Mouse (Mus musculus): ENCODE measurements around the gene Olfr315. TPM values are rescaled to one million over a fixed set of nuclear protein-coding genes. Genes with fewer than 3 reads are reported as not detected.
"Not testable (repeated sequence)": the region's sequence is repeated elsewhere in the genome, so short reads cannot be mapped to it uniquely, and the experiment has no call there.

Gene Olfr315
- polyA plus RNA-seq (2015; fragmentation: Nextera tagmentation; extraction: Ambion mirVana): not detected in 2 replicates

DNA sequence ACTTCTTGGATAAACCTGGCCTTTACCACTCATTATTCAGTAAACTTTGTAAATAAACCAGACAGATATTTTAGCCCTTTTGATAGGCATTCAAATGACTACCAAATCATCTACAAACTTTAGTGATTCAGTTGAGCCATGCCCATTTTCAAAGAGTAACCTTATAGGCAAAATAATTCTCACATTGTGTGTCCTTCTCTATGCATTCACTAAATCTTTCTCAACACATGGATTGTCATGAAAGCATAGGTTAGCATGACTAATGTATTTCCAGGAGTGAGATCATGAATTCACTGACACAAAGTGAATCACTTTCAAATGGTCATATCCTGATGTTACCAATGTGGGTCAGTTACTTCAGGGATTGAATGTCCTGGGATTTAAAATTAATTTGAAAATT, at the start of gene Olfr315:
Olfr315 (plus strand) TSS at position 301 of the 400 bp plus-strand sequence.
- no peak within 1 kb of the TSS for H3K9ac ChIP-seq (replicated peaks)
- H3K4me2 ChIP-seq (replicated peaks): no peak within 1 kb of the TSS
- no peak for ATAC-seq (replicated peaks)
- no peaks in the 10 kb centered on the region for H3K36me3 ChIP-seq
- no peak within 1 kb of the TSS for H3K4me3 ChIP-seq
- no peaks in the 10 kb centered on the region for H3K4me1 ChIP-seq
- no peak within 1 kb of the TSS for H3K27ac ChIP-seq (replicated peaks)
- no peaks in the 10 kb centered on the region for H3K9me3 ChIP-seq
- H3K27me3 ChIP-seq: no peaks in the 10 kb centered on the region

DNA sequence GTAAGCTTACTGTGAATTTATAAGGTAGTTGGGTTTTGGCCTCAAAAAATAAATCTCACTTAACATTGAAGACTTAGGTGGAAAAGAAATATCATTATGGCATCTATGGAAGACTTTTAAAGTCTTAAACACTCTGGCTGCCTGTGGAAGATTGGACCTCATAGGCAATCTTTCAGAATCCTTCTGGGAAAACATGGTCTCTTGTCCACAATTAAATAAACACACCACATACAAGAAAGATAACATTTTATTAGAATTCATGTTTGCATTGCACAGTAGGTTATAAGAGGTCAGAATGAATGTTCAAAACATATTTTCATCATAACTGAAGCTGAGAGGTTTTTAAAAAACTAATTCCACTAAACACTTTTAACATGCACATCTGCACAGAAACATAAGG, 49.1 kb upstream of the Olfr315 start, which contains the start of gene Olfr318:
Olfr318 (minus strand) TSS at position 101 of the 400 bp plus-strand sequence.
- no peaks in the 10 kb centered on the region for H3K36me3 ChIP-seq
- no peak within 1 kb of the TSS for H3K27ac ChIP-seq (replicated peaks)
- H3K4me1 ChIP-seq: no peaks in the 10 kb centered on the region
- no peaks in the 10 kb centered on the region for H3K9me3 ChIP-seq
- no peak within 1 kb of the TSS for H3K4me3 ChIP-seq
- no peak within 1 kb of the TSS for H3K9ac ChIP-seq (replicated peaks)
- no peak for ATAC-seq (replicated peaks)
- H3K27me3 ChIP-seq: no peaks in the 10 kb centered on the region
- no peak within 1 kb of the TSS for H3K4me2 ChIP-seq (replicated peaks)

DNA sequence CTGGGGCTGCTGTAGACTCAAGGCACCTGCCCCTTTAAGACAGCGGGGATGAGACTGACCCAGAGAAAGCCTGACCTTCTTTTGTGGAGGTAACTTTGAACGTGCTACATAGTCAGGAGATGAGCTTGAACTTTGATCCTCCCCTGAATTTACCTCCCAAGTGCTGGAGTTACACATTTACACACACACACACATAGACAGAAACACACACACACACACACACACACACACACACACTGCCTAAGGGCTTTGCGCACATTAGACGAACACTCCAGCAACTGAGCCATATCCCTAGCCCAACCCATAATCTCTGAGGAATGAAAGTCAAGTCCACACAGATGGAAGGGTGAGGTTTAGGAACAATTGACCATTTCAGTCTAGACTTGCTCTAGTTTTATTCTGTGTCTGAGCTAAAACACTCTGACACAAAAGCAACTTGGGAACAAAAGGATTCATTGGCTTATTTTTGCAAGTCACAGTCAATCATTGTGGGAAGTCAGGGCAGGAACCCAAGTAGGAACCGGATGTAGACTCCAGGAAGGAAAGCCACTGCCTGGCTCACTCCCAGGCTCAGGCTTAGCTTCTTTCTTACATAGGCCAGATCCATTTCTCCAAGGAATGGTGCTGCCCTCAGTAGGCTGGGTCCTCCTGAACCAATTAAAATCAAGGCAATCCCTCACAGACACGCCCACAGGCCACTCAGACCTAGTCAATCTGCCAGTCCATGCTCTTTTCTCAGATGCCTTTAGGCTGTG, 44.9 kb upstream of the Olfr315 start:
- not testable (repeated sequence) for H3K27ac ChIP-seq (replicated peaks); H3K4me3 ChIP-seq; H3K9me3 ChIP-seq; H3K9ac ChIP-seq (replicated peaks); ATAC-seq (replicated peaks); H3K4me2 ChIP-seq (replicated peaks); H3K27me3 ChIP-seq; H3K36me3 ChIP-seq; H3K4me1 ChIP-seq
- WGBS: 84% methylated on average over 6 of the region's 6 CpGs

DNA sequence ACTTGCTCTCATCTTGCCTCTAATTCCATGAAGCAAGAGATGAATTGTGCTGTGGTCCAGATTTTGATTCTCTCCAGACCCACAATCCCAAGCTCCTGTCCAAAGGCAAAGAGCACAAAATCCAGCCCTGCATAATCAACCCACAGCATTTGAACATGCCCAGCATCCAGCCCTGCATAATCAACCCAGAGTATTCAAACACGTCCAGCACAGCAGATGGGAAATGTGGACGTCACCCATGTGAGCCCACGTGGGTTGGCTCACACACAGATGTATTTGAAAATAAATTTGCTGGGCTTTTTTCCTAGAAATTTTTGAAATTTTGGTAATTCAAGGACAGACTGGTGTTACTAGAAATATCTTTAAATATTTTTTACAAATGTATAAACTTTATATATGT, 39.6 kb upstream of the Olfr315 start:
- 54% methylated on average over 3 of the region's 3 CpGs for WGBS
- Histone ChIP-seq H3K4me3 (no peak overlapping the region), H3K27me3 (no peaks in the 10 kb centered on the region), H3K4me2 (replicated peaks) (no peak overlapping the region), H3K27ac (replicated peaks) (no peak overlapping the region), H3K4me1 (no peaks in the 10 kb centered on the region), H3K9ac (replicated peaks) (no peak overlapping the region), H3K9me3 (no peaks in the 10 kb centered on the region), H3K36me3 (no peaks in the 10 kb centered on the region)
- no peak for ATAC-seq (replicated peaks)

DNA sequence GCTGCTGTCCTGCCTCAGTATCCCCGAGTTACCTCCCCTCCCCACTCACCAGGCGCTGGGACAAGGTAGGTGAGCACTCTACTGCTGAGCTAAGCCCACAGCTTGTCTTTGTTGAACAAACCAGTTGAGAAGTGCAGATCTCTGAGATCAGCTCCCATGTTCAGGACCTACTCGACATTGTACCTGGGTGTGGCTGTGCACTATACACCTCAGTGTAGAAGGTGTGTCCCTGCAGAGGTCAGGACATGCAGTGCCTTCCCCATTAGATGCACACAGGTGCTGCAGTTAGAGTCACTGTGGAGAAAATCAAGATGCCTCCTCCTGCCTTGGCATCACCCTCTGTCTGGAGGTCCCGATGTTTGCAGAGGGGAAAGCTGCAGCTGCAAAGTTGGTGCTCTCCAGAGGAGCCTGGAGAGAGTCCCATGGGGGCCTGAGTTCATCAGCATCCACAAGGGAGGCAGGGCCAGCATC, 34.2 kb upstream of the Olfr315 start, which contains the start of gene Olfr317:
Olfr317 (minus strand) TSS at position 421 of the 471 bp plus-strand sequence.
- Histone ChIP-seq H3K4me2 (replicated peaks) (no peak within 1 kb of the TSS), H3K36me3 (no peaks in the 10 kb centered on the region), H3K9ac (replicated peaks) (no peak within 1 kb of the TSS), H3K4me3 (no peak within 1 kb of the TSS), H3K27me3 (no peaks in the 10 kb centered on the region), H3K4me1 (no peaks in the 10 kb centered on the region), H3K9me3 (no peaks in the 10 kb centered on the region), H3K27ac (replicated peaks) (no peak within 1 kb of the TSS)
- 78% methylated on average over 4 of the region's 4 CpGs for WGBS
- no peak for ATAC-seq (replicated peaks)

DNA sequence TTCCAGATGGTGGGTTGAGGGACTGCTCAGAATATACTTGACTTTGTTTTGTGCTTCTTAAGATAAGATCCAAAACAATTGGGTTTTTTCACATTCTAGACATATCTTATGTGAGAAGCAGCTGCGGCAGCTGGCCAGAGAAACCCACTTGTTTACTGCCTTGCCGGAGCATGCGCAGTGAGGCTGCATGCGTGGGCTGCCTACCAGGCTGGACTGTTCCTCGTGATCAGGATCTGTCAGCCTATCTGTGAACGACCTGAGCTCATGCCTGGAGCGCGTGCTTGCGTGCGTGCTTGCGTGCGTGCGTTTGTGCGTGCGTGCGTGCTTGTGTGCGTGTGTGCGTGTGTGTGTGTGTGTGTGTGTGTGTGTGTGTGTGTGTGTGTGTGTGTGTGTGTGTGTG, 21.9 kb upstream of the Olfr315 start:
- ATAC-seq (replicated peaks); H3K9me3 ChIP-seq; H3K27me3 ChIP-seq; H3K4me2 ChIP-seq (replicated peaks); H3K4me1 ChIP-seq; H3K27ac ChIP-seq (replicated peaks); H3K4me3 ChIP-seq; H3K9ac ChIP-seq (replicated peaks); H3K36me3 ChIP-seq: not testable (repeated sequence)
- WGBS: 85% methylated on average over 18 of the region's 18 CpGs

DNA sequence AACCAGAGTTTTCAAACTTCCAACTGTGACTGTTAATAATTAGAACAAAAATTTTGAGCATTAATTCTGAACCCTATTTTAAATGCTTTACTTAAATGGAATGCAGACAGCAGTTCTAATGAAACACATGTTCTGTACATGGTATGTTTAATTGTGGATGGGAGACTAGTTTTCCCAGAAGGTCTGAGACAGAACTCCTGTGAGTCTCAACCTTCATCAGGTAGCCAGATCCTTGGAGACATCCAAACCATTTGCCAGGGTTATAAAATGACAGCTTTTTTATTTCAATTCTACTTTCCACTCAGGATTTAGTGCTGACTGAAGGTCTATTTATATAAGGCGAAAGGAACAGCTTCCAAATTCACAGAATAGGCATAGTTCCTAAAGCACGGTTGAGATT, 20.6 kb upstream of the Olfr315 start, which contains the start of gene Olfr316:
Olfr316 (plus strand) TSS at position 301 of the 400 bp plus-strand sequence.
- no peak within 1 kb of the TSS for H3K27ac ChIP-seq (replicated peaks)
- no peak within 1 kb of the TSS for H3K4me3 ChIP-seq
- ATAC-seq (replicated peaks): no peak
- no peaks in the 10 kb centered on the region for H3K36me3 ChIP-seq
- H3K9me3 ChIP-seq: no peaks in the 10 kb centered on the region
- no peaks in the 10 kb centered on the region for H3K4me1 ChIP-seq
- H3K4me2 ChIP-seq (replicated peaks): no peak within 1 kb of the TSS
- H3K27me3 ChIP-seq: no peaks in the 10 kb centered on the region
- no peak within 1 kb of the TSS for H3K9ac ChIP-seq (replicated peaks)
- whole genome bisulfite sequencing: 95% methylated on average over 2 of the region's 2 CpGs

DNA sequence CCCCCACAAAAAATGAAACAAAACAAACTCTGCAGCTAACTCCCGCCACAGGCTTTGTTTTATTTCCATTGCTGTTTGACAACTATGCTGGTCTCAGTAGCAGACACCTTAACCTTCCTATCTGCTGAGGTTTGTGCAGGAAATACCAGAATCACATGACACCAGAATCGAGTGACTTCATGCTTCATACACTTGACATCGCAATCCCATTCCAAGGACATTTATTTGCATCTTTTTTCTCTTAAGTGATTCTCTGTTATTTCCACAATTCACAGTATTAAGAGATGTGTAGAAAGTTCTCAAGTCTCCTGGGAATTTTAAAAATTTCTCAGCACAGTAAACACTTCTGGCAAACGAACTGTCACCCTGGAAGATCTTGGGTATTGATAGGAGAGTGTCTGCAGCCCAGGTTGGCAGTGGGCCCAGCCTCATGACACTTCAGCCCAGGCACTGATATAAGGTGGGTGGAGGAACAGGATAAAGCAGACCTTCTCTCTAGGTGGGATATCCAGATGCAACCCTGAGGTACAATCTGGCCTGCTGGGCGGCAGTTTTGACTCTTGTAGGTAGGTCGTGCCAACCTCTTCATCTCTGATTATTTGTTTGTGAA, 9.6 kb downstream of the Olfr315 start, which contains the start of gene Olfr314:
Olfr314 (plus strand) TSS at position 473 of the 610 bp plus-strand sequence.
- no peaks in the 10 kb centered on the region for H3K9me3 ChIP-seq
- H3K9ac ChIP-seq (replicated peaks): no peak within 1 kb of the TSS
- no peak within 1 kb of the TSS for H3K27ac ChIP-seq (replicated peaks)
- no peaks in the 10 kb centered on the region for H3K27me3 ChIP-seq
- no peaks in the 10 kb centered on the region for H3K4me1 ChIP-seq
- no peak for ATAC-seq (replicated peaks)
- WGBS: 83% methylated on average over 6 of the region's 6 CpGs
- H3K4me3 ChIP-seq: no peak within 1 kb of the TSS
- no peaks in the 10 kb centered on the region for H3K36me3 ChIP-seq
- H3K4me2 ChIP-seq (replicated peaks): no peak within 1 kb of the TSS

DNA sequence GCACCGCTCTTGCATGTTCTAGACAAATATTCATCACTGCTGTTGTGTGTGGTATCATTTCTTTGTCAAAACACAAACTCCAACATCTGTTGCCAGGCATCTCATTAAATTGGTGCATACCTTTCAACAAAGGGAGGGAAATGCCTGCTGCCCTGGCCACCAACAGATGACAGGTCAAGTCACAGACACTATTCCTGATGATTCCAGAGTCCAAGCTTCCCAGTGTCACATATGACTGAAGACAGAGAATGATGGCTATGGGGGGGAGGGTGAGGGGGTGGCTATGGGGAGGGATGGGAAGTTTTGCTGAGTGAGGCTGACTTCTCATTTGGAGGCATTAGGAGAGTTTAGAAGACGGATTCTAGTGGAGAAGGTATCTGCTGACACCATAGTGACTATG, 11.2 kb downstream of the Olfr315 start:
- no peaks in the 10 kb centered on the region for H3K36me3 ChIP-seq
- no peak overlapping the region for H3K4me2 ChIP-seq (replicated peaks)
- H3K27me3 ChIP-seq: no peaks in the 10 kb centered on the region
- no peaks in the 10 kb centered on the region for H3K9me3 ChIP-seq
- WGBS: 85% methylated on average over 2 of the region's 2 CpGs
- ATAC-seq (replicated peaks): no peak
- no peak overlapping the region for H3K27ac ChIP-seq (replicated peaks)
- H3K4me1 ChIP-seq: peaks cover under 1% of the 10 kb centered on the region
- H3K9ac ChIP-seq (replicated peaks): no peak overlapping the region
- no peak overlapping the region for H3K4me3 ChIP-seq

DNA sequence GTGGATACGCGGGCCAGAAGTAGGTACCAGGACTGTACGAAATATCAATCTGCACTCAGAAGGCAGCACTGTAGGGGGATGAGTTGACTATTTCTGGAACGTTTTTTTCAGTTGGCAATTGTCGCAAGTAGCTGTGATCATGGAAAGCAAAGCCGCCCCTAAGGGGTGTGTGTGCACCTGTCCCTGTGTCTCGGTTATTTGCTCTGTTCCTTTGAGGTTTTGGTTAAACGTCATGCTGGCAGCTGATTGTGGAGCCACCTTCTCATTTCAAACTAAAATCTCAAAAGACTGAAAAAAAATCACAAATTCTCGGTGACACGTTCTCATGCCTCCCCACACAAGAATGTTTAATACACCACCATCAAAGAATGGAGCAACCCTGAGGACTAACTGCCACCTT, 14.7 kb downstream of the Olfr315 start:
- Histone ChIP-seq H3K27me3 (no peaks in the 10 kb centered on the region), H3K9ac (replicated peaks) (no peak overlapping the region), H3K4me3 (no peak overlapping the region), H3K4me1 (peaks cover 5% of the 10 kb centered on the region), H3K4me2 (replicated peaks) (no peak overlapping the region), H3K9me3 (no peaks in the 10 kb centered on the region), H3K36me3 (no peaks in the 10 kb centered on the region), H3K27ac (replicated peaks) (no peak overlapping the region)
- WGBS: 87% methylated on average over 10 of the region's 10 CpGs
- no peak for ATAC-seq (replicated peaks)

DNA sequence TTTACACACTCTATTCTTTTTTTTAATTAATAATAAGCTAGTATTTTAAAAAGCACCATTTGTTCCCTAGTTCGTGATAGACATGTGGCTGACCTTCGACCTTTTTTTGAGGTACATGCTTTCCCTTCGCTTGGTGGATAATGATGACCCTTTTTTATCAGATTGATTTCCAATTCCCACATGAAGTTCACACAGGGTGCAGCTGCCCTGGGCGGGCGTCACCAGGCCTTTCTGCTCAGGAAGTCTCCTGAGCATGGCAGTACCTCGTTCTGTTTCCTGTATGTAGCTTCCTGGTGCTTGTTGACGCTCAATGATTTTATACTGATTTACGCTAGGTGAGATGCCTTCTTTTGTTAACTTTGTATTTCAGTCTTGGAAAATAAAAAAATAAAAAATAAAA, 15.4 kb downstream of the Olfr315 start:
- no peak overlapping the region for H3K27ac ChIP-seq (replicated peaks)
- peaks cover 5% of the 10 kb centered on the region for H3K4me1 ChIP-seq
- no peak overlapping the region for H3K4me2 ChIP-seq (replicated peaks)
- H3K4me3 ChIP-seq: no peak overlapping the region
- H3K9me3 ChIP-seq: no peaks in the 10 kb centered on the region
- 86% methylated on average over 8 of the region's 8 CpGs for WGBS
- no peaks in the 10 kb centered on the region for H3K27me3 ChIP-seq
- no peaks in the 10 kb centered on the region for H3K36me3 ChIP-seq
- no peak overlapping the region for H3K9ac ChIP-seq (replicated peaks)
- no peak for ATAC-seq (replicated peaks)

DNA sequence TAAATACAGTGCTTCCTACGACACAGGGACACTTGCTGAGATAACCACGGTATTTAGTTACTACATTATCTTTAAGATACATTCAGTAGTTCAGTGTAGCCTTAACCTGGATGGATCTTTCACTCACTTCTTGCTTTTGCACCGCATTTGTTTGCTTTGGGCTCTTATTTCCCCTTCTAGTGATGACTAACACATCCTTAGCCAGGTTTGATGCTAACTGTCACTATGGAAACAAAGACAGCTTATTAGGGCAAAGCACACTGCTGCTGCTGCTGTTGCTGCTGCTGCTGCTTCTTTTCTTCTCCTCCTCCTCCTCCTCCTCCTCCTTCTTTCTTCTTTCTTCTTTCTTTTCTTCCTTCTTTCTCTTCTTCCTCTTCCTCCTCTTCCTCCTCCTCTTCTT, 16.5 kb downstream of the Olfr315 start:
- Histone ChIP-seq H3K27ac (replicated peaks) (no peak overlapping the region), H3K9ac (replicated peaks) (no peak overlapping the region), H3K4me2 (replicated peaks) (no peak overlapping the region), H3K9me3 (no peaks in the 10 kb centered on the region), H3K36me3 (no peaks in the 10 kb centered on the region), H3K4me3 (no peak overlapping the region), H3K4me1 (peaks cover 5% of the 10 kb centered on the region), H3K27me3 (no peaks in the 10 kb centered on the region)
- ATAC-seq (replicated peaks): no peak
- 15% methylated on average over 3 of the region's 3 CpGs for whole genome bisulfite sequencing
